Mouse (Mus musculus) stomach, embryonic 14.5 days (tissue): ENCODE results near the gene Nudt10. TPM values are rescaled to one million over a fixed set of nuclear protein-coding genes. Genes with fewer than 3 reads are reported as not detected.
"Not testable (repeated sequence)": the region's sequence is repeated elsewhere in the genome, so short reads cannot be mapped to it uniquely, and the experiment has no call there.

Experiments used
- ATAC-seq: fragments of 200-750 bp; cut with Nextera tagmentation; 2 replicates; pipeline ENCODE4 v1.8.0; 2017; ENCODE audit warnings: low read depth, moderate TSS enrichment; ENCODE audit not compliant: insufficient number of reproducible peaks, insufficient read depth, low FRiP score
- H3K27ac ChIP-seq: fragments of 300-500 bp; sonication (generic); 2 replicates; pipeline ENCODE4 v1.5.1; 2014; ENCODE audit warnings: mild to moderate bottlenecking, low read length, moderate library complexity, mixed read lengths
- H3K27me3 ChIP-seq: fragments of 300-500 bp; sonication (generic); 2 replicates; pipeline ENCODE4 v1.6.1; 2014; ENCODE audit warnings: low read length, control low read depth, mixed read lengths; ENCODE audit not compliant: control insufficient read depth, insufficient read depth
- H3K36me3 ChIP-seq: fragments of 300-500 bp; sonication (generic); 2 replicates; pipeline ENCODE4 v1.6.1; 2014; ENCODE audit warnings: mild to moderate bottlenecking, control low read depth, low read length, moderate library complexity, mixed read lengths; ENCODE audit not compliant: control insufficient read depth, insufficient read depth
- H3K4me1 ChIP-seq: fragments of 300-500 bp; sonication (generic); 2 replicates; pipeline ENCODE4 v1.6.1; 2014; ENCODE audit warnings: low read length, control low read depth, mixed read lengths; ENCODE audit not compliant: control insufficient read depth, insufficient read depth
- H3K4me2 ChIP-seq: fragments of 300-500 bp; sonication (generic); replicated peaks from 2 replicates; pipeline ENCODE4 v1.6.1; 2014; ENCODE audit warnings: low read depth, low read length, control low read depth
- H3K4me3 ChIP-seq: fragments of 300-500 bp; sonication (generic); 2 replicates; pipeline ENCODE4 v1.5.1; 2014; ENCODE audit warnings: low read depth, low read length, control low read depth
- H3K9ac ChIP-seq: fragments of 300-500 bp; sonication (generic); replicated peaks from 2 replicates; pipeline ENCODE4 v1.6.1; 2014; ENCODE audit warnings: low read depth, mild to moderate bottlenecking, control low read depth, low read length, moderate library complexity, mixed read lengths
- H3K9me3 ChIP-seq: fragments of 300-500 bp; sonication (generic); 2 replicates; pipeline ENCODE4 v1.6.1; 2016; ENCODE audit warnings: low read depth, low read length, control low read depth; ENCODE audit not compliant: control insufficient read depth
- WGBS: fragments of 180-500 bp; shearing (Covaris S2); extraction: QIAGEN DNeasy Blood & Tissue Kit; methylation state at CpG from one replicate; pipeline ENCODE4 v1.1.7; 2014; 5-methylcytosine and 5-hydroxymethylcytosine counted together
- polyA plus RNA-seq: library from polyadenylated mRNA; unstranded; fragments of >200 nt; fragmentation: Nextera tagmentation; extraction: Ambion mirVana; gene quantifications from 2 replicates; pipeline ENCODE4 v1.2.1, GENCODE M21; 2014

The Nudt10 gene
- 6.5 and 7.7 TPM in 2 replicates for polyA plus RNA-seq

DNA sequence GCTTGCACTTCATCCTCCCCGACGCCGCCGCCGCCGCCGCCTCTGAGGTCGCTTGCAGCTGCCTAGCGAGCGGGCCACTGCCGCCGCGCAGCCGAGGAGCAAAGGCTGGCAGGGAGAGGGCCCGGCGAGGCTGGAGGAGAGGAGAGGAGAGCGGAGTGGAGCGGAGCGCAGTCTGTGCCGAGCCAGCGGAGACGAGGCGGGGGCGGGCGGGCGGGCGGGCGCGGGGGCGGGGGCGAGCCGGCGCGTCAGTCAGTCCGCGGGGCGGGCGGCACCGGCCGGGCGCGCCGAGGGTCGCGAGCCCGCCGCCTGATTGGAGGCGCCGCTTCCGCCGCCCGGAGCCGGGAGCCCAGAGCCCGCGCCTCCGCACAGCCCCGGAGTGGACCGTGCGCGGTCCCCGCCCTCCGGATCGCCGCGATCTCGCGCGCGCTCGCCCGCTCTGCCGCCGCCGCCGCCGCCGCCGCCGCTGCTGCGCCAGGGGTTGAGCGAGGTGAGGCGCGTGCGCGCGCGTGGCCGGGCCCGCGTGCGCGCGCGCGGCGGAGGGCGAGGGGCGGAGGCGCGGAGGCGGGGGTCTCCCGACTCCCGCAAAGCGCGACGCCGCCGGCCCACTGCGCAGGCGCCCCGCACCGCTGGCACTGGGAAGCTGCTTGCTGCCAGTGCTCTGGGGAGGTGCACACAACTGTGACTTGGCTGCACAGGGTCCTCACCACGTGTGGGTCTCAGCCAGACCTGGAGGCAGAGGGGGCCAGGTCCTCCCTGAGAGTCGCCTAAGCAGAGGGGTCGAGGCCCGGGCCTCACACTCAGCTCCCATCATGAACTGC lies at the start of gene Nudt10:
Nudt10 (minus strand) TSS at position 193 of the 818 bp plus-strand sequence.
- peak; percentile 84 for ATAC-seq
- H3K27ac ChIP-seq, H3K4me1 ChIP-seq, H3K4me3 ChIP-seq, H3K27me3 ChIP-seq, H3K9ac ChIP-seq, H3K36me3 ChIP-seq, H3K9me3 ChIP-seq: not testable (repeated sequence)
- 11% methylated on average over 7 of the region's 116 CpGs for WGBS
- H3K4me2 ChIP-seq, result peak within 1 kb of the TSS; percentile 28; the same call in 1 of the 2 replicates

DNA sequence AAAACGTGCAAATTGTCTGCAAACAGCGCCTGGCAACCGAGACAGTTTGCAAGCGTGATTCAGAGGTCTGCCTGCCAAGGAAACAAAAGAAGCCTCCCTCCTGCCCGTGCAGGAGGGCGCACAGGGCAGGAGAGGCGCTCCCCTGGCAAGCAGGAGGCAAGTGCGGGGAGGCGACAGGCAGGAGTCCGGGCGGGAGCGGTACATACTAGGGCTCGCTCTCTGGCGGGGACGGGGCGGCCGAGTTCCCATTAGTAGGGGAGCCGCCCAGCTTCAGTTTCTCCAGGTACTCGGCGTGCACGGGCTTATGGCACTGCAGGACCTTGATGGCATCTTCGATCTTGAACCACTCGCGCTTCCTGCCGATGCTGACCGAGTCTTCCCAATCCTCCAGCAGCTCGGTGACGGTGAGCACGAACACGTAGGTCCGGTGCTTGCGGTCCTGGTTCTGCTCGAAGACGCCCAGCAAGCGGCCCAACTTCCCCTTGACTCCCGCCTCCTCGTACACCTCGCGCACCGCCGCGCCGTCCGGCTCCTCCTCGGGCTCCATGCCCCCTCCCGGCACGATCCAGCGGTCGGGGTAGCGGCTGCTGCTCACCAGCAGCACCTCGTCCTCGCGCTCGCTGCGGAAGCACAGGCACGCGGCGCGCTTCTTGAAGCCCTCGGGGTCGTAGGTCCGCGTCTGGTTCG lies 536 bp downstream of the Nudt10 start:
- not testable (repeated sequence) for H3K27me3 ChIP-seq, H3K27ac ChIP-seq, H3K36me3 ChIP-seq, H3K9ac ChIP-seq, H3K4me1 ChIP-seq, H3K9me3 ChIP-seq, H3K4me3 ChIP-seq
- WGBS, result 7% methylated on average over 2 of the region's 64 CpGs
- ATAC-seq, result peak; percentile 74
- H3K4me2 ChIP-seq, result peak overlapping the region; percentile 28; the same call in 1 of the 2 replicates

DNA sequence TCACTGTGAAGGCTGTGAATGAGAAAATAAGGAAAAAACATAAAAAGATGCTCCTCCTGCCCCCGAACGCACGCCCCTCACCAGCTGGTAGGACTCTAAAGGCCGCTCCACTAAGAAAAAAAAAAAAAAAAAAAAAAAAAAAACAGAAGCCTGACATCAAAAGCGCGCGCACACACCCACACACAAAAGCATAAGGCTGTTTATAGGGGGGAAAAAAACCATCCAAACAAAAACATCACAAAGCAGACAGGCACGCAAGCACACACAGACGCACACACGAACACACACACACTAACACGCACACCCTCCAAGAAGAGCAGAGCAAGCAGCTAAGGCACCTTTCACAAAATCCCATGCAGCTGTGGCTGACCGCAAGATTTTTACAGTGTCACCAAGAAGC lies 1.1 kb downstream of the Nudt10 start:
- Histone ChIP-seq H3K27me3 (no peaks in the 10 kb centered on the region), H3K9me3 (no peaks in the 10 kb centered on the region), H3K4me2 (peak overlapping the region; percentile 28; the same call in 1 of the 2 replicates), H3K9ac (no peak overlapping the region), H3K27ac (no peak overlapping the region), H3K4me3 (no peak overlapping the region), H3K36me3 (no peaks in the 10 kb centered on the region), H3K4me1 (no peaks in the 10 kb centered on the region)
- no peak for ATAC-seq
- 17% methylated on average over 11 of the region's 12 CpGs for WGBS

Other genes with a start within 250 kb of the Nudt10 start
- 4.0 and 4.1 TPM in 2 replicates for gene Nudt11, start 125.6 kb downstream of the Nudt10 start, polyA plus RNA-seq
- not detected in 2 replicates for gene AU022751, start 89.6 kb downstream of the Nudt10 start, polyA plus RNA-seq
- gene Bmp15, start 147.7 kb upstream of the Nudt10 start, polyA plus RNA-seq, result not detected in 2 replicates
- 6.1 and 6.7 TPM in 2 replicates for gene Shroom4, start 226.8 kb upstream of the Nudt10 start, polyA plus RNA-seq